Mouse (Mus musculus) layer of hippocampus, adult 9-10 months (tissue): ENCODE measurements around the gene Dclk3.

Experiments
- DNase-seq: peaks from one replicate; pipeline ENCODE4 v3.0.0; 2022; ENCODE audit warnings: low spot score

Gene Dclk3

GRCm38 (mm10) chr9:111438904-111439835 lies at the start of gene Dclk3:
Gene Dclk3 (plus strand): TSS chr9:111439081.
- no peak for DNase-seq

GRCm38 (mm10) chr9:111390016-111390415 lies 48.9 kb upstream of the Dclk3 start:
- no peak for DNase-seq

- no peak for DNase-seq
Measured at GRCm38 (mm10) chr9:111391036-111391435, 47.8 kb upstream of the Dclk3 start.

GRCm38 (mm10) chr9:111391926-111392442 lies 46.9 kb upstream of the Dclk3 start:
- no peak for DNase-seq

GRCm38 (mm10) chr9:111395265-111395664 lies 43.6 kb upstream of the Dclk3 start:
- no peak for DNase-seq

GRCm38 (mm10) chr9:111398059-111398458 lies 40.8 kb upstream of the Dclk3 start:
- DNase-seq = no peak

GRCm38 (mm10) chr9:111400089-111400488 lies 38.8 kb upstream of the Dclk3 start:
- no peak for DNase-seq

- no peak for DNase-seq
Measured at GRCm38 (mm10) chr9:111403159-111403558, 35.7 kb upstream of the Dclk3 start.

GRCm38 (mm10) chr9:111404346-111405079 lies 34.4 kb upstream of the Dclk3 start:
- DNase-seq = no peak

- DNase-seq = no peak
Measured at GRCm38 (mm10) chr9:111405080-111405428, 33.8 kb upstream of the Dclk3 start.

GRCm38 (mm10) chr9:111408012-111408411 lies 30.9 kb upstream of the Dclk3 start:
- no peak for DNase-seq

- no peak for DNase-seq
Measured at GRCm38 (mm10) chr9:111408427-111408826, 30.5 kb upstream of the Dclk3 start.

- DNase-seq = peak; percentile 41
Measured at GRCm38 (mm10) chr9:111412471-111413160, 26.3 kb upstream of the Dclk3 start.

- no peak for DNase-seq
Measured at GRCm38 (mm10) chr9:111421862-111422261, 17.0 kb upstream of the Dclk3 start.

- DNase-seq = no peak
Measured at GRCm38 (mm10) chr9:111422567-111422966, 16.3 kb upstream of the Dclk3 start.

GRCm38 (mm10) chr9:111425113-111425512 lies 13.8 kb upstream of the Dclk3 start:
- DNase-seq = no peak

- DNase-seq = no peak
Measured at GRCm38 (mm10) chr9:111425952-111426351, 12.9 kb upstream of the Dclk3 start.

- no peak for DNase-seq
Measured at GRCm38 (mm10) chr9:111427891-111428555, 10.9 kb upstream of the Dclk3 start.

GRCm38 (mm10) chr9:111428698-111429362 lies 10.1 kb upstream of the Dclk3 start:
- no peak for DNase-seq

GRCm38 (mm10) chr9:111429363-111429750 lies 9.5 kb upstream of the Dclk3 start:
- no peak for DNase-seq

GRCm38 (mm10) chr9:111435429-111435828 lies 3.5 kb upstream of the Dclk3 start:
- no peak for DNase-seq
